Mouse (Mus musculus) embryonic facial prominence, embryonic 12.5 days (tissue): Measurements from ENCODE around the gene Tcte3. TPM values are rescaled to one million over a fixed set of nuclear protein-coding genes. Genes with fewer than 3 reads are reported as not detected.
"Not testable (repeated sequence)": the region's sequence is repeated elsewhere in the genome, so short reads cannot be mapped to it uniquely, and the experiment has no call there.

Source experiments
- ATAC-seq: fragments of 200-750 bp; cut with Nextera tagmentation; 2 replicates; pipeline ENCODE4 v1.8.0; 2017; ENCODE audit not compliant: insufficient number of reproducible peaks, insufficient read depth, low FRiP score, low TSS enrichment
- H3K27ac ChIP-seq: fragments of 300-500 bp; sonication (generic); 2 replicates; pipeline ENCODE4 v1.5.1; 2016; ENCODE audit warnings: mild to moderate bottlenecking
- H3K27me3 ChIP-seq: fragments of 300-500 bp; sonication (generic); 2 replicates; pipeline ENCODE4 v1.6.1; 2016; ENCODE audit warnings: mild to moderate bottlenecking, moderate library complexity
- H3K36me3 ChIP-seq: fragments of 300-500 bp; sonication (generic); 2 replicates; pipeline ENCODE4 v1.6.1; 2016; ENCODE audit warnings: mild to moderate bottlenecking
- H3K4me1 ChIP-seq: fragments of 300-500 bp; sonication (generic); 2 replicates; pipeline ENCODE4 v1.6.1; 2016
- H3K4me2 ChIP-seq: fragments of 300-500 bp; sonication (generic); replicated peaks from 2 replicates; pipeline ENCODE4 v1.6.1; 2016; ENCODE audit warnings: mild to moderate bottlenecking, moderate library complexity
- H3K4me3 ChIP-seq: fragments of 300-500 bp; sonication (generic); 2 replicates; pipeline ENCODE4 v1.5.1; 2016; ENCODE audit warnings: mild to moderate bottlenecking
- H3K9ac ChIP-seq: fragments of 300-500 bp; sonication (generic); 2 replicates; pipeline ENCODE4 v1.6.1; 2016; ENCODE audit warnings: mild to moderate bottlenecking, moderate library complexity
- H3K9me3 ChIP-seq: fragments of 300-500 bp; sonication (generic); 2 replicates; pipeline ENCODE4 v1.6.1; 2016; ENCODE audit warnings: mild to moderate bottlenecking, moderate library complexity
- WGBS: fragments of 180-500 bp; shearing (Covaris S2); methylation state at CpG from one replicate; pipeline ENCODE4 v1.1.7; 2016; 5-methylcytosine and 5-hydroxymethylcytosine counted together
- polyA plus RNA-seq: library from polyadenylated mRNA; unstranded; fragments of >200 nt; fragmentation: Nextera tagmentation; extraction: Ambion mirVana; gene quantifications from 2 replicates; pipeline ENCODE4 v1.2.1, GENCODE M21; 2016

The Tcte3 gene
- polyA plus RNA-seq, 1 experiment from 2014 or later = not detected

DNA sequence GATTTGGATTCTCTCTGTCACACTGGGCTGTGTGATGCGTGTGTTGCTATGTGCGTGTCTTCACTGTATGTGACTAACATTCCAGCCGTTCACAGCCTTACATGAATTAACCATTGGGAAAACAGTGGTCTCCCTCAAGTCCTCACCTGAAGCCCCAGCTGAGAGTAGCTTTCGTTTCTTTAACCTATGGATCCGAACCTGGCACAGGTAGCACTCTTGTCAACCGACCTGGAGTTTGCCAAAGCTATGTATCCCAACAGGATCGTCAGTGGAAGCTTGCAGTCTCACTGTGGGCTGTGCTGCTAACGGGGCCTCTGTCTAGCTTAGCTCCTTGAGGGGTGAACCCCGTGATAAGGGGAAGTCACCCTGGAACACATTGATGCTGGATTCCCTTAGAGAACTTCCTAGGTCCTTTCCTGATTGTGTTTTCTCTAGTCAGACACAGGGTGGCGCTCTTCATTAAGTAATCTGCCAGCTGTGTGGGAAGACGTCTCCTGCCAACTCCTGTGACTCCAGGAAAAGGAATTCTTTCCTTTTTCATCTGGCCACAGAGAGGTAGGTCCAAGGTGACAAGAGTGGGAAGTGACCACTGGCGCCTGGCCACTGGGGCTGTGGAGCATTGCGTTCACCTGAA is 24.2 kb upstream of the Tcte3 start:
- no peak overlapping the region for H3K9ac ChIP-seq
- H3K4me3 ChIP-seq = no peak overlapping the region
- H3K4me1 ChIP-seq = no peaks in the 10 kb centered on the region
- no peak overlapping the region for H3K27ac ChIP-seq
- WGBS = 40% methylated on average over 13 of the region's 13 CpGs
- no peak overlapping the region for H3K4me2 ChIP-seq
- no peaks in the 10 kb centered on the region for H3K9me3 ChIP-seq
- peaks cover 16% of the 10 kb centered on the region; the same call in 1 of the 2 replicates for H3K36me3 ChIP-seq
- H3K27me3 ChIP-seq = no peaks in the 10 kb centered on the region
- no peak for ATAC-seq

DNA sequence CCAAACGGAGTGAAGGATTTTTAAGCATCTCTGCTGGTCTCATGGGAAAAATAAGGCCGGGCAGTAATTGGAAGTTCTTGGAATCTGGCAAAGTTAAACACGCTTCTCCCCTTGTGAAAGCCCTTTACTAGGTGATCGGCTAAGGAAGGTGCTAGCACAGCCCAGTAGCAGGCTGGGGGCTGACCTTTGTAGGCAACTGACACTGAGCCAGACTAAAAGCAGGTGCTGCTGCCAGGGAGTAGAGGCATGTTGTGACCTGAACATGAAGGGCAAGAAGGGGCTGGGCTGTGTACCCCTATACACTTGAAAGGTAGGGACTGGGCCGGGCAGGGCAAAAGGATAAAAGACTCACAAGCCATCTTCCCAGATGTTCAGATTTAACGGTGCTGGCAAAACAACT is 19.1 kb upstream of the Tcte3 start:
- no peak overlapping the region for H3K4me2 ChIP-seq
- 88% methylated on average over 6 of the region's 6 CpGs for WGBS
- no peaks in the 10 kb centered on the region for H3K27me3 ChIP-seq
- H3K36me3 ChIP-seq = peaks cover 55% of the 10 kb centered on the region
- H3K4me3 ChIP-seq = no peak overlapping the region
- H3K9ac ChIP-seq = no peak overlapping the region
- ATAC-seq = no peak
- H3K9me3 ChIP-seq = no peaks in the 10 kb centered on the region
- H3K27ac ChIP-seq = no peak overlapping the region
- no peaks in the 10 kb centered on the region for H3K4me1 ChIP-seq

DNA sequence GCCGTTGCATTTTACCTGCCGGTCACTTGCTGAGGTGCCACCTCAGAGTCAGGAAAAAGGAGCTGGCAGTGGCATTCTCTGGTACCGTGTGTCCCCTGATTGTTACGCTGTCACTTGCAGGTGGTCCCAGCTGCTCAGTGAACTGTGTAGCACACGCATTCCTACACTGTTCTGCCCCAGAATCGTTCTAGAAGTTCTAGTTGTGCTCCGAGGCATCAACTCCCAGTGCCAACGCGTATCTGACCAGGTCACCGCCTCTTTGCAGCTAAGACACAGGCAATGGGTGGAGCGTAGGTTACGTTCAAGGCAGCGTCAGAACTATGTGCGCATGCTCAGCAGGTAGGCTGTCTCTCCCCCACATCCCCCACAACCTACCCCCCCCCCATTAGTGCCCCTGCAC is 18.4 kb upstream of the Tcte3 start:
- H3K4me3 ChIP-seq = no peak overlapping the region
- H3K9ac ChIP-seq = no peak overlapping the region
- H3K27ac ChIP-seq = no peak overlapping the region
- H3K4me1 ChIP-seq = no peaks in the 10 kb centered on the region
- H3K9me3 ChIP-seq = no peaks in the 10 kb centered on the region
- ATAC-seq = no peak
- WGBS = 94% methylated on average over 14 of the region's 14 CpGs
- H3K27me3 ChIP-seq = no peaks in the 10 kb centered on the region
- H3K4me2 ChIP-seq = no peak overlapping the region
- peaks cover 55% of the 10 kb centered on the region for H3K36me3 ChIP-seq

DNA sequence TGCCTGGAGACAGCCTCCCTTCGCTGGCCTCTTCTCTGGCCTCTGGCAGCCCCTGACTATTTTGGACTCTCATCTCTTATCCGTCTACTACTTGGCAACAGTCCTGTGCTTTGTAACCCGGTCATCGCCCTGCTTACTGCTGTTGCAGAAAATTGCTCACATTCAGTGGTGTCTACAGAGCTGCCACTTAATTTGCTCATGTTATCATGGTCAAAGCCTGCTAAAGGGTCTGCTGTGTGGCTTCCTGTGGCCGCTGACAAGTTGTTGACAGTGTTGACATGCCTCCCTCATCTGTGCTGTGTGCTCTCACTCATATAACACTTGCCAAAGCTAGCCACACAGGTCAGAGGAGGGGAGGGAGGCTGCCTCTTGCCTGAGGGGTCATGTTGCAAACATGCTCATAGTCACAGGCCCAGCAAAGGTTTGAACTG is 16.9 kb upstream of the Tcte3 start:
- Histone ChIP-seq H3K9me3 (no peaks in the 10 kb centered on the region), H3K4me1 (no peaks in the 10 kb centered on the region), H3K27ac (no peak overlapping the region), H3K4me3 (no peak overlapping the region), H3K36me3 (peaks cover 47% of the 10 kb centered on the region), H3K27me3 (no peaks in the 10 kb centered on the region), H3K9ac (no peak overlapping the region), H3K4me2 (no peak overlapping the region)
- 86% methylated on average over 5 of the region's 5 CpGs for WGBS
- ATAC-seq = no peak

DNA sequence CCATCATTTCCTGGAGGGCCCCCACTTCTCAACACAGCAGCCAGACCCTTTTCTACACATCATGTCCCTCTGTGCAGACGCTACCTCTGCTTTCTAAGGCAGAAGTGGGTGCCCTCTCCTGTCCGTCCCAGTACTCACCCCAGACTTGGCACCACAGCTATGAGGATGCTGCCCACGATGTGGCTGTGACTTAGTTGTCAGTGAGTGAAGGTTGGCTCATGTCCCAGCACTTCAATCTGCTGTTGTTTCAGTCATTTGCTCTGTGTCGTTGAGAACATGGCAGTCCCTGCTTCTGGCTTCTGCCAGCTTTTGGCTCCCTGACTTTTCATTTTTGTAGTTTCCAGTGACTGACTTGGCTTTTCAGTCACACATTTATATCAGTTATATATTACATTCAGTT is 14.6 kb upstream of the Tcte3 start:
- ATAC-seq = no peak
- Histone ChIP-seq H3K4me2 (no peak overlapping the region), H3K27ac (no peak overlapping the region), H3K9ac (no peak overlapping the region), H3K36me3 (peaks cover 44% of the 10 kb centered on the region), H3K4me1 (no peaks in the 10 kb centered on the region), H3K27me3 (no peaks in the 10 kb centered on the region), H3K9me3 (no peaks in the 10 kb centered on the region), H3K4me3 (no peak overlapping the region)
- 86% methylated on average over 4 of the region's 4 CpGs for WGBS

DNA sequence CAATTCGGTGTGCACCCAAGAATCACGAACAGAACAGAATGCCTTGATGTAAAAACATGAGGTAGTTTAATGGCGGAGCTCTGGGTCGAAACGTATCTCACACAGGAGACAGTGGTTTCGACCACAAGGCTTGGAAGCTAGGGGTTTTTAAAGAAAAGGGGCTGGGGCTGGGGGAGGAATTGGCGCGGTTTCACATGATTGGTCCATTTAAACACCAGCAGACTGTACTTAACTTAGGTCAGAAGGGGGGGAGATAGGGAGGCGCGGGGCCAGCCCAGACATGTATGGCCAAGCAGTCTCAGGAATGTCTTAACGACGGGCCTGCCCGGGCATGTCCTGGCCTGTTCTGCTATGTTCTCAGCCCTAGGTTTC is 12.5 kb upstream of the Tcte3 start:
- not testable (repeated sequence) for H3K4me3 ChIP-seq, H3K27ac ChIP-seq, ATAC-seq, H3K27me3 ChIP-seq, H3K4me2 ChIP-seq, H3K9me3 ChIP-seq, H3K4me1 ChIP-seq, H3K9ac ChIP-seq
- WGBS = 84% methylated on average over 12 of the region's 13 CpGs
- peaks cover 27% of the 10 kb centered on the region for H3K36me3 ChIP-seq

DNA sequence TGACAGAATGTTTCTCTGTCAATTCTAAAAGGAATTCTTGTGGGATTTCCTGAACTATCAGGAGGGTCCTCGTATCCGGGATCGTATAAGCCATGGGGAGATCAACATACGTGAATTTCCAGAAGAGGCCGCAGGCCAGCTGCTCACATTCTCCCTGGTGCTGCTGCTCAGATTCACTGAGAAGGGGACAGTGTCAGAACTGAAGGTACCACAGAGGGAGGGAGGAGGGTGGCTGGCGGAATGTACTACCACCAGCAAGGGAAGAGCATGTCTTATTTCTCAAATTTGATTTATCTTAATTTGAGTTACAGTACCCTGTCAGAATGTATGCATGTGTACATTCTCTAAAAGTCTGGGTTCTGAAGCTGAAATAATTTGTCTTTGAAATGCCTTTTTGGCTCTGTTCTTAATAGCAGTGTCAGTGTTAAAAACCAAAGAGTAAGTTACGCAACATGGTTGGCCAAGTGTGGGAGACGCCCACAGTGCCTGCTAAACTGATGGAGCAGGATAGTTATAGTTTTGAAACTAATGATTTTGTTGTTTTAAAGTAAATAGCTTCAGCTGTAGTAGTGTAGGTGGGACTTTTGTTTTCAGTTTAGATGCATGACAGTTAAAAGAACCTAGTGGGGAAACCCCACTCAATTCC is 12.0 kb upstream of the Tcte3 start:
- H3K9me3 ChIP-seq, H3K27me3 ChIP-seq, H3K4me3 ChIP-seq, H3K27ac ChIP-seq, H3K4me2 ChIP-seq, H3K9ac ChIP-seq, ATAC-seq, H3K4me1 ChIP-seq: not testable (repeated sequence)
- peaks cover 22% of the 10 kb centered on the region for H3K36me3 ChIP-seq
- 89% methylated on average over 6 of the region's 8 CpGs for WGBS

DNA sequence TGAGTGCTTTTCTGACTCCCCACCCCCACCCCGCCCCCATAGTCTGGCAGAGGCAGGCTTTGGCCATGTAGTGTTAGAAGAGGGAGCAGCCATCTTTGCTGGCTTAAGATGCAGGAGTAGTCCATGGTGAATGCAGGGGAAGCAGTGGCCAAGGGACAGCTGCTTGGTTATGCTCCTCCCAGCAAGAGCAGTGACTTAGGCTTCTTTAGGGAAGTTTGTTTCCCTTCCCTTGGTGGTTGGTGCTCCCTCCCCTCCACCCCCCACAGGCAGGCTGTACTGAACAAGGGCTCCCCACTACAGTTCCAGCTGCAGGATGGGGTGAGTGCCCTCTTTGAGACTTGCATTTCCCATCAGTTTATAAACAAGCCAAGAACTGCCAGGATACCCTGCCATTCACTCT is 11.5 kb upstream of the Tcte3 start:
- peaks cover 17% of the 10 kb centered on the region for H3K36me3 ChIP-seq
- not testable (repeated sequence) for H3K27ac ChIP-seq, H3K9ac ChIP-seq, ATAC-seq, H3K4me2 ChIP-seq, H3K4me3 ChIP-seq, H3K9me3 ChIP-seq, H3K4me1 ChIP-seq, H3K27me3 ChIP-seq
- WGBS = 67% methylated on average over 1 of the region's 1 CpGs

DNA sequence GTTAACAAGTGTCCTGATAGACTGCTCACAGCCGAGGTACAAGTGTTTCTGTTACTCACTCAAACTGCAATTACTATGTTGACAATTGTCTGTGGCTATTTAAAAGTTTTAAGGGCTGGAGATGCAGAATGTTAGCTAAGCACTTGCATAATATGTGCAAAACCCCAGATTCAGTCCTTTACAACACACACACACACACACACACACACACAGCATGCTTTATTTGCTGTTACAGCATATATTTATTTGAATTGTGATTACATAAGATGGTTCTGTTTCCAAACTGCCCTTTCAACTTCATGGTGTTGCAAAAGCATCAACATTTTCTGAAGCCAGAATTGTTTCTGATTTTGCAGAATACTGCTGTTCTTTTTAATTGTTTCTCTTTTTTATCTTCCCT is 9.1 kb upstream of the Tcte3 start:
- not testable (repeated sequence) for H3K4me1 ChIP-seq, H3K9ac ChIP-seq, H3K27me3 ChIP-seq, H3K27ac ChIP-seq, H3K4me2 ChIP-seq, H3K4me3 ChIP-seq, H3K36me3 ChIP-seq, H3K9me3 ChIP-seq, ATAC-seq
- WGBS = no CpG with 5 or more reads among the region's 1 CpGs

DNA sequence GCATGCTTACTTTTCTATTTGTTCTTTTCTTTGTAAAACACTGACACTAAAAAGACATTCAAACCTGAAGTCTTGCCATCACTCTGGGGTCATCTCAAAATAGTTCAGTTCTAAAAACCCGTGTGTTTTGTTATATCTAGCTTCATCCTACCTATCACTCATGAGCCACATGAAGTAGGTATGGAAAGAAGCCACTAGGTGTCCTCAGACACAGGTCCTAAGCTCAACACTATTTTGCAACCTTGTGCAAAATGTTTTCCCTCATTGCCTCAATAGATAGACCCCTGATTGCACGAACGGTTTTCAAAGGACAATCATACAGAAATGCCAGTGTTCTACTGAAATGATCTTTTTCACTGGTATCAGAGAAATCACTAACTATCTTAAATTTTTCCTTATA is 833 bp downstream of the Tcte3 start:
- H3K4me1 ChIP-seq, H3K9me3 ChIP-seq, H3K36me3 ChIP-seq, H3K4me2 ChIP-seq, ATAC-seq, H3K9ac ChIP-seq, H3K27ac ChIP-seq, H3K27me3 ChIP-seq, H3K4me3 ChIP-seq: not testable (repeated sequence)
- no CpG with 5 or more reads among the region's 3 CpGs for WGBS

DNA sequence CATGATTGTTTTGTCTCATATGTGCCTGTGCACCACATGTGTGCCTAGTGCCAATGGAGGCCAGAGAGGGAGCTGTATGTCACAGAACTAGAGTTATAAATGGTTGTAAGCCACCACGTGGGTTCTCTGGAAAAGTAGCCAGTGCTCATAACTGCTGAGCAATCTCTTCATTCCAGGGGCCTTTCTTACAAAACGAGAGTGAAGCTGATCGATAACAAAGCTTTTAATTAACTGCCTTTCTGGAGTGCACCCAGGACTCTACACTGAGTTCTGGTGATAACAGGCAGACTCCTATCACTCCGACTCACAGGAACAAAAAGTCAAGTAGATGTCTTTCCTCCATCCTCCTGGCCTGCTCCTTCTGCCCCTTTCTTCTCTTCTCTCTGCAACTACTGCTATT is 9.9 kb downstream of the Tcte3 start:
- not testable (repeated sequence) for H3K36me3 ChIP-seq, H3K4me1 ChIP-seq, H3K9me3 ChIP-seq, H3K4me3 ChIP-seq, H3K27ac ChIP-seq, H3K27me3 ChIP-seq, ATAC-seq, H3K4me2 ChIP-seq, H3K9ac ChIP-seq
- no CpG with 5 or more reads among the region's 4 CpGs for WGBS

DNA sequence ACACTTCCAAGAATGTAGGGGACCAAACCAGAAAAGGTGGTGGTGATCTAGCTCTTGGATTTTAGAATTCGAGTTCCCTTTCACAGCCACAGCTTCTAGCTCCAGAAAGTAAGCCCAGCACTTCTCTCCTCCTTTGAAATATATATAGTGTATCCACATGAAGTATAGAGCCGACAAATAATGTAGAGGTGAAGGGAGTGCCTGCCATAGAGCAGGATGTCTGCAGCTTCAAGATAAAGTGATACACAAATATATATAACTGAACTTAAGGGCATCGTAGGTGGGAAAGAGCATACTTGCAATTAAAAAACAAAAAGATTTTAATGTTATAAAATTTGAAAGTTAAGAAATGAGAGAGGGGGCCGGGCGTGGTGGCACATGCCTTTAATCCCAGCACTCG is 15.8 kb downstream of the Tcte3 start:
- H3K36me3 ChIP-seq, H3K27me3 ChIP-seq, H3K9ac ChIP-seq, H3K9me3 ChIP-seq, H3K4me3 ChIP-seq, H3K27ac ChIP-seq, H3K4me1 ChIP-seq, ATAC-seq, H3K4me2 ChIP-seq: not testable (repeated sequence)
- no CpG with 5 or more reads among the region's 6 CpGs for WGBS
